Mouse (Mus musculus): ENCODE data around the gene Adcy5. TPM values are rescaled to one million over a fixed set of nuclear protein-coding genes. Genes with fewer than 3 reads are reported as not detected.

Adcy5 gene
- total RNA-seq, 4 experiments from 2014 or later: 51.4 to 56.2 (median 54.6) TPM

- no peak for DNase-seq (ENCODE audit: low spot score)
Observed at GRCm38 (mm10) chr16:35156306-35156695, 1.6 kb downstream of the Adcy5 start.

- no peak for DNase-seq (ENCODE audit: low spot score)
Observed at GRCm38 (mm10) chr16:35156832-35157231, 2.2 kb downstream of the Adcy5 start.

GRCm38 (mm10) chr16:35159532-35159931 is 4.9 kb downstream of the Adcy5 start:
- no peak for DNase-seq (ENCODE audit: low spot score)

GRCm38 (mm10) chr16:35159991-35160390 is 5.3 kb downstream of the Adcy5 start:
- DNase-seq (ENCODE audit: low spot score): no peak

- DNase-seq (ENCODE audit: low spot score): no peak
Observed at GRCm38 (mm10) chr16:35164361-35165224, 9.9 kb downstream of the Adcy5 start.

GRCm38 (mm10) chr16:35165361-35165760 is 10.7 kb downstream of the Adcy5 start:
- no peak for DNase-seq (ENCODE audit: low spot score)

GRCm38 (mm10) chr16:35165788-35166187 is 11.1 kb downstream of the Adcy5 start:
- no peak for DNase-seq (ENCODE audit: low spot score)

- DNase-seq (ENCODE audit: low spot score): no peak
Observed at GRCm38 (mm10) chr16:35169431-35169830, 14.8 kb downstream of the Adcy5 start.

- no peak for DNase-seq (ENCODE audit: low spot score)
Observed at GRCm38 (mm10) chr16:35172195-35172594, 17.5 kb downstream of the Adcy5 start.

- DNase-seq (ENCODE audit: low spot score): no peak
Observed at GRCm38 (mm10) chr16:35178516-35178915, 23.8 kb downstream of the Adcy5 start.

GRCm38 (mm10) chr16:35179082-35179481 is 24.4 kb downstream of the Adcy5 start:
- peak; percentile 43 for DNase-seq (ENCODE audit: low spot score)

GRCm38 (mm10) chr16:35183161-35183560 is 28.5 kb downstream of the Adcy5 start:
- DNase-seq (ENCODE audit: low spot score): peak; percentile 57

GRCm38 (mm10) chr16:35188111-35188510 is 33.4 kb downstream of the Adcy5 start:
- DNase-seq (ENCODE audit: low spot score): no peak

GRCm38 (mm10) chr16:35189420-35190141 is 34.9 kb downstream of the Adcy5 start:
- DNase-seq (ENCODE audit: low spot score): no peak

GRCm38 (mm10) chr16:35190777-35191176 is 36.1 kb downstream of the Adcy5 start:
- DNase-seq (ENCODE audit: low spot score): no peak

- DNase-seq (ENCODE audit: low spot score): no peak
Observed at GRCm38 (mm10) chr16:35191271-35191670, 36.6 kb downstream of the Adcy5 start.

- DNase-seq (ENCODE audit: low spot score): no peak
Observed at GRCm38 (mm10) chr16:35192471-35192870, 37.8 kb downstream of the Adcy5 start.

GRCm38 (mm10) chr16:35193357-35193756 is 38.7 kb downstream of the Adcy5 start:
- DNase-seq (ENCODE audit: low spot score): no peak

- DNase-seq (ENCODE audit: low spot score): no peak
Observed at GRCm38 (mm10) chr16:35199721-35200431, 45.2 kb downstream of the Adcy5 start.

GRCm38 (mm10) chr16:35200432-35201142 is 45.9 kb downstream of the Adcy5 start:
- no peak for DNase-seq (ENCODE audit: low spot score)

GRCm38 (mm10) chr16:35201281-35201680 is 46.6 kb downstream of the Adcy5 start:
- no peak for DNase-seq (ENCODE audit: low spot score)

GRCm38 (mm10) chr16:35203511-35203910 is 48.8 kb downstream of the Adcy5 start:
- DNase-seq (ENCODE audit: low spot score): no peak

Measured in heart, adult 8-10 months (tissue).